Mouse (Mus musculus) forebrain, embryonic 16.5 days (tissue): ENCODE data around the gene Mfap1a. TPM values are rescaled to one million over a fixed set of nuclear protein-coding genes. Genes with fewer than 3 reads are reported as not detected.

Source experiments
- ATAC-seq: fragments of 200-750 bp; cut with Nextera tagmentation; 2 replicates; pipeline ENCODE4 v1.8.0; 2017; ENCODE audit warnings: mild to moderate bottlenecking, moderate library complexity
- H3K27ac ChIP-seq: fragments of 300-500 bp; sonication (generic); 2 replicates; pipeline ENCODE4 v1.5.1; 2014; ENCODE audit warnings: low read length, control low read depth
- H3K27me3 ChIP-seq: fragments of 300-500 bp; sonication (generic); replicated peaks from 2 replicates; pipeline ENCODE4 v1.6.1; 2014; ENCODE audit warnings: low read length; ENCODE audit not compliant: control insufficient read depth, insufficient read depth
- H3K36me3 ChIP-seq: fragments of 300-500 bp; sonication (generic); 2 replicates; pipeline ENCODE4 v1.6.1; 2014; ENCODE audit not compliant: control insufficient read depth, insufficient read depth
- H3K4me1 ChIP-seq: fragments of 300-500 bp; sonication (generic); replicated peaks from 2 replicates; pipeline ENCODE4 v1.6.1; 2014; ENCODE audit warnings: low read length; ENCODE audit not compliant: control insufficient read depth, insufficient read depth
- H3K4me2 ChIP-seq: fragments of 300-500 bp; sonication (generic); 2 replicates; pipeline ENCODE4 v1.6.1; 2014; ENCODE audit warnings: mild to moderate bottlenecking, low read length, control low read depth
- H3K4me3 ChIP-seq: fragments of 300-500 bp; sonication (generic); replicated peaks from 2 replicates; pipeline ENCODE4 v1.5.1; 2014; ENCODE audit warnings: mild to moderate bottlenecking, low read length, control low read depth
- H3K9ac ChIP-seq: fragments of 300-500 bp; sonication (generic); replicated peaks from 2 replicates; pipeline ENCODE4 v1.6.1; 2014; ENCODE audit warnings: low read depth, low read length, control low read depth
- H3K9me3 ChIP-seq: fragments of 300-500 bp; sonication (generic); 2 replicates; pipeline ENCODE4 v1.6.1; 2016; ENCODE audit warnings: low read length; ENCODE audit not compliant: control insufficient read depth
- WGBS: fragments of 180-500 bp; shearing (Covaris S2); extraction: QIAGEN DNeasy Blood & Tissue Kit; methylation state at CpG from one replicate; pipeline ENCODE4 v1.1.7; 2014; 5-methylcytosine and 5-hydroxymethylcytosine counted together
- microRNA-seq: library from miRNA; unstranded; fragments of <30 nt; microRNA quantifications from one replicate; pipeline ENCODE4, GENCODE M21; 2017
- polyA plus RNA-seq: library from polyadenylated mRNA; unstranded; fragments of >200 nt; fragmentation: Nextera tagmentation; extraction: Ambion mirVana; gene quantifications from 2 replicates; pipeline ENCODE4 v1.2.1, GENCODE M21; 2015

Mfap1a gene
- polyA plus RNA-seq, 1 experiment from 2014 or later: 35.2 TPM

DNA sequence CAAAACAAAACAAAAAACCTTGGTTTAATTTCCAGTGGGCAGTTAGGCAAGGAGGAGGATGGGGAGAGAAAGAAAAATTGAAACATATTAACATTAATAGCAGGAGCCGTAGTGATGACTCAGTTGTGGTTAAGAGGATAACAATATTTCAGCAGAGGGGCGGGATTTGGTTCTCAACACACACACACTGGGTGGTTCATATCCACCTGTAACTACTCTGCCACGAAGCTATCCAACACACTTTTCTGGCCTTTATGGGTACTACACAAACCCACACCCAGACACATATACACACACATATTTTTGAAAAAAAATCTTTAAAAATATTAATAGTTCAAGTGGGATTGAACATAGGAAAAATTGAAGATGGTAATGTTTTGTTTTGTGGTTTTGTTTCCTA is 59.5 kb downstream of the Mfap1a start:
- ATAC-seq: no peak
- WGBS: 87% methylated on average over 3 of the region's 3 CpGs
- Histone ChIP-seq H3K9me3 (no peaks in the 10 kb centered on the region), H3K4me3 (no peak overlapping the region), H3K9ac (no peak overlapping the region), H3K4me1 (peaks cover 34% of the 10 kb centered on the region), H3K27me3 (no peaks in the 10 kb centered on the region), H3K27ac (no peak overlapping the region), H3K36me3 (no peaks in the 10 kb centered on the region), H3K4me2 (no peak overlapping the region)

DNA sequence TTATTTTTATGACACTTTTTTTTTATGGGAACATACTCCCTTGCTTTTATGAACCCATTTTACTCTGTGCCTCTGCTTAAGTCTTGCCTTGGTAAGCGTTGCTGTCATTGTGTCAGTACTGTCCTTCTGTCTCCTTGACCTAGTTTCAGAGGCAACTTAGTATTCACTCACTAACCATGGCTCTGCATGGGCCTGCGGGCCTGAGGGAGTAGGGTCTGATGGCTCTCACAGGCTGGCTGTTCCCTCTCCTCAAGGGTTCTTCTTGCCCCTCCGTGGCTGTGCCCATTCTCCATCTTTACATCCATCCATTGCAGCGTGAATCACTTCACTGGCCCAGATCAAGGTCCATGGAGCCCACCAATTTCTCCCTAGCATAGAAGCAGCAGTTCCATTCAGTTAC is 60.0 kb downstream of the Mfap1a start:
- H3K27me3 ChIP-seq: peaks cover 1% of the 10 kb centered on the region; the same call in 1 of the 2 replicates
- ATAC-seq: no peak
- no peak overlapping the region for H3K9ac ChIP-seq
- H3K4me1 ChIP-seq: peaks cover 34% of the 10 kb centered on the region
- H3K4me3 ChIP-seq: no peak overlapping the region
- H3K36me3 ChIP-seq: no peaks in the 10 kb centered on the region
- H3K9me3 ChIP-seq: no peaks in the 10 kb centered on the region
- 80% methylated on average over 4 of the region's 4 CpGs for WGBS
- H3K4me2 ChIP-seq: no peak overlapping the region
- no peak overlapping the region for H3K27ac ChIP-seq

DNA sequence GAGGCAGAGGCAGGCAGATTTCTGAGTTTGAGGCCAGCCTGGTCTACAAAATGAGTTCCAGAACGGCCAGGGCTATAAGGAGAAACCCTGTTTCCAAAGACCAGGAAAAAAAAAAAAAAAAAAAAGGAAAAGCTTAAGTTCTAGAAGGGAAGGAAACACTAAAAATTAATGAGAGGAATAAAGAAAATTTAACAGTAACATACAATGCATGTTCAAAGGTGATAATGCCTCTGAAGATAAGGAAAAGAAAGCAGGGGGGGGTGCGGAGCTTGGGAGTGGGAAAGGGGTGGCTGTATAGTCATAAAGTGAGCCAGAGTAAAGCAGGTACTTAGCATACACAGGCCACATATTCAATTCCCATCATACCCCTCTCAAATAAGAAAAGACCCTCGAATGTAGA is 61.3 kb downstream of the Mfap1a start:
- ATAC-seq: no peak
- no peak overlapping the region for H3K4me3 ChIP-seq
- no peaks in the 10 kb centered on the region for H3K36me3 ChIP-seq
- no peak overlapping the region for H3K9ac ChIP-seq
- 85% methylated on average over 3 of the region's 3 CpGs for WGBS
- H3K27me3 ChIP-seq: peaks cover 5% of the 10 kb centered on the region; the same call in 1 of the 2 replicates
- H3K4me1 ChIP-seq: peaks cover 22% of the 10 kb centered on the region
- no peaks in the 10 kb centered on the region for H3K9me3 ChIP-seq
- H3K27ac ChIP-seq: no peak overlapping the region
- no peak overlapping the region for H3K4me2 ChIP-seq

DNA sequence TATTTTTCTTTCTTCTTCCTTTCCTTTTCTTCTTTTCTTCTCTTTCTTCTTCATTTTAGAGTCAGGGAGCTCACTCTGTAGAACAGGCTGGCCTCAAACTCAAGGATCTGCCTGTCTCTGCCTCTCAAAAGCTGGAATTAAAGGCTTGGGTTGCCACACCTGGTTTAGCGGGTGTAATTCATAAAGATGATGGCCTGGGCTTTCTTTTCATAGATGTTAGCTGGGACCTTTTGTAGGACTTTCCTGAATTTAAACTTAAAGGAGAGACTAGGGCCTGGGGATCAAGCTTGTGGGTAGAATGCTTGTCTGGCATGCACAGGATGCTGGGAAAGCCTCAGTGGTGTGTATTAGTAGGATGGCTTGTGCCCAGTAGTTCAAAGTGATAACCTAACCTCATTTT is 62.3 kb downstream of the Mfap1a start, which contains the start of gene Ell3:
TSS of gene Ell3 (minus strand) at position 101 of the 400 bp plus-strand sequence.
- H3K4me1 ChIP-seq: peaks cover 20% of the 10 kb centered on the region
- peaks cover 6% of the 10 kb centered on the region for H3K36me3 ChIP-seq
- no peak within 1 kb of the TSS; the same call in 1 of the 2 replicates for H3K4me3 ChIP-seq
- peaks cover 5% of the 10 kb centered on the region; the same call in 1 of the 2 replicates for H3K27me3 ChIP-seq
- peak within 1 kb of the TSS; percentile 59 for H3K4me2 ChIP-seq
- WGBS: 85% methylated on average over 1 of the region's 1 CpGs
- ATAC-seq: no peak
- H3K9me3 ChIP-seq: no peaks in the 10 kb centered on the region
- no peak within 1 kb of the TSS for H3K9ac ChIP-seq
- H3K27ac ChIP-seq: no peak within 1 kb of the TSS

DNA sequence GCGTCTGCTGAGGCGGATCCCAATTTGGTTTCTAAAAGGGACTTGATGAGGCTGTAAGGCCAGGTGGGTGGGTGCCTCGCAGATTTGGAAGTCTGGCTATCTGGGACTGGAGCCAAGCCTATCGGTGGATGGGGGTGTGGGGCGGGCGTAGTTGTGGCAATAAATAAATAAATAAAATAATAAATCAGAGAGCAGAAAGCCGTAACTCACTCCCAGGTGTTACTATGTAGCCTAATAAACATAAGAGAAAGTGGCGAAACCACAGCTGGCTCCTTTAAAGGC is 63.5 kb downstream of the Mfap1a start:
- Histone ChIP-seq H3K9ac (no peak overlapping the region), H3K4me3 (peak overlapping the region; percentile 31)

DNA sequence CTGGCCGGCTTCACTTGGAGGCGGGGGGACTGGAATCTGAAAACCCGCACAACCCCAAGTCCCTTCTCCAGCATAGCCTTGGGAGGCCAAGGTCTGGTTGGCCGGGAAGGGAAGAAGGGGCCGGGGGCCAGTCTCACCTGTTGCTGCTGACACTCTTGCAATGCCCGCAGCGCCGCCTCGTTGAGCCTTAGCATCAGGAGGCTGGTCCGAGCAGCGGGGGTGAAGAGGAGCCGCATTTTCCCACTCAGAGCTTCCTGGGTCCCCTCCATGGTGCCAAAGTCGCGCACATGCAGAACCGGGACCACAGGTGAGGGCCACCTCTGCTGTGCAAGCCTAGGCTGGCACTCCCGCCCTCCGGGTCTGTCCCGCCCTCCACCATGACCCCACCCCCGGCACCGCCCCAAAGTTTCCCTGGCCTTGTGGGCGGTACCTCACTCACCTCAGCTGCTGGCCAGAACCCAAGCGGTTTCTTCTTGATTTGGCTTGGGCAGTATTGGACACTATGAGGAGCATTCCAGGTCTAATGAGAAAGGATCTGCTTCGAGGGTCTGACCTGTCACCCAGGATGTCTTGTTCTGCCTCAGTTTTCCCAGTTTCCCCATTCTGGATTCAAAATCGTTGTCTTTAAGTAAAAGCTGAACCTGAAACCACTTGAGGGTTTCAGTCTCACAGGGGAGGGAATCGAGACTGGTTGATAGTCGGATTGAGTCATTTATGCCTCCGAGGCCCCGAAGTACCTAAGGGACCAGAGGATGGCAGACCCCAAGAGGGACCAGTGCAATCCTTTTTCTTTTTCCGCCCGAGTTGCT is 64.0 kb downstream of the Mfap1a start:
- under 1% methylated on average over 30 of the region's 30 CpGs for WGBS
- Histone ChIP-seq H3K4me1 (peaks cover 14% of the 10 kb centered on the region), H3K4me2 (peak overlapping the region; percentile 59), H3K9ac (0 out of 2 replicates have a peak overlapping the region, but pooled peaks have one; percentile 19), H3K4me3 (peak overlapping the region; percentile 31), H3K36me3 (peaks cover 21% of the 10 kb centered on the region), H3K27ac (no peak overlapping the region), H3K9me3 (no peaks in the 10 kb centered on the region), H3K27me3 (peaks cover 5% of the 10 kb centered on the region; the same call in 1 of the 2 replicates)
- ATAC-seq: peak; percentile 18; the same call in 1 of the 2 replicates

More for the DNA sequence above, 63.5 kb downstream of the Mfap1a start:
- 8% methylated on average over 8 of the region's 8 CpGs for WGBS
- Histone ChIP-seq H3K4me2 (peak overlapping the region; percentile 59), H3K27ac (no peak overlapping the region), H3K9me3 (no peaks in the 10 kb centered on the region), H3K36me3 (peaks cover 15% of the 10 kb centered on the region), H3K4me1 (peaks cover 15% of the 10 kb centered on the region), H3K27me3 (peaks cover 5% of the 10 kb centered on the region; the same call in 1 of the 2 replicates)
- ATAC-seq: no peak

Small RNA genes within 50 kb of the gene (microRNA-seq; reads per million reads assigned to microRNA genes)
- gene Gm22953: not detected

Other genes with a start within 250 kb of the Mfap1a start
- gene Trp53bp1, start 235.3 kb downstream of the Mfap1a start, polyA plus RNA-seq: 181 and 209 TPM in 2 replicates
- gene Map1a, start 217.1 kb downstream of the Mfap1a start, polyA plus RNA-seq: 10.9 and 13.3 TPM in 2 replicates
- 14.3 and 22.4 TPM in 2 replicates for gene Ppip5k1, start 151.3 kb downstream of the Mfap1a start, polyA plus RNA-seq
- 26.3 and 35.7 TPM in 2 replicates for gene Ckmt1, start 149.0 kb downstream of the Mfap1a start, polyA plus RNA-seq
- not detected in 2 replicates for gene Strc, start 119.5 kb downstream of the Mfap1a start, polyA plus RNA-seq
- gene Pdia3, start 92.9 kb downstream of the Mfap1a start, polyA plus RNA-seq: 334 and 342 TPM in 2 replicates
- 4.5 and 7.5 TPM in 2 replicates for gene Catsper2, start 92.9 kb downstream of the Mfap1a start, polyA plus RNA-seq
- gene Ell3, start 62.4 kb downstream of the Mfap1a start, polyA plus RNA-seq: 2.3 and 2.5 TPM in 2 replicates
- 254 and 305 TPM in 2 replicates for gene Serf2, start 57.5 kb downstream of the Mfap1a start, polyA plus RNA-seq
- gene Hypk, start 53.4 kb downstream of the Mfap1a start, polyA plus RNA-seq: 105 and 108 TPM in 2 replicates
- gene Serinc4, start 49.9 kb downstream of the Mfap1a start, polyA plus RNA-seq: 1.6 and 1.7 TPM in 2 replicates
- 78.6 and 82.6 TPM in 2 replicates for gene Mfap1b, start 32.6 kb downstream of the Mfap1a start, polyA plus RNA-seq
- gene Wdr76, start 58 bp upstream of the Mfap1a start, polyA plus RNA-seq: 5.5 and 6.5 TPM in 2 replicates